Mouse (Mus musculus) limb, embryonic 13.5 days (tissue): ENCODE results near the gene Tinag. TPM values are rescaled to one million over a fixed set of nuclear protein-coding genes. Genes with fewer than 3 reads are reported as not detected.

Experiments
- ATAC-seq: fragments of 200-750 bp; cut with Nextera tagmentation; 2 replicates; pipeline ENCODE4 v1.8.0; 2017; ENCODE audit warnings: low read depth, moderate number of reproducible peaks, moderate TSS enrichment; ENCODE audit not compliant: low FRiP score
- H3K27ac ChIP-seq: fragments of 300-500 bp; sonication (generic); 2 replicates; pipeline ENCODE4 v1.5.1; 2015; ENCODE audit warnings: inconsistent platforms, mild to moderate bottlenecking, moderate library complexity
- H3K27me3 ChIP-seq: fragments of 300-500 bp; sonication (generic); 2 replicates; pipeline ENCODE4 v1.6.1; 2015; ENCODE audit warnings: mild to moderate bottlenecking, inconsistent platforms
- H3K36me3 ChIP-seq: fragments of 300-500 bp; sonication (generic); 2 replicates; pipeline ENCODE4 v1.6.1; 2015; ENCODE audit warnings: inconsistent platforms, mild to moderate bottlenecking, moderate library complexity
- H3K4me1 ChIP-seq: fragments of 300-500 bp; sonication (generic); 2 replicates; pipeline ENCODE4 v1.6.1; 2015; ENCODE audit warnings: inconsistent platforms
- H3K4me2 ChIP-seq: fragments of 300-500 bp; sonication (generic); replicated peaks from 2 replicates; pipeline ENCODE4 v1.6.1; 2015; ENCODE audit warnings: inconsistent platforms, mild to moderate bottlenecking, moderate library complexity
- H3K4me3 ChIP-seq: fragments of 300-500 bp; sonication (generic); 2 replicates; pipeline ENCODE4 v1.5.1; 2015; ENCODE audit warnings: moderate library complexity, mild to moderate bottlenecking, inconsistent platforms
- H3K9ac ChIP-seq: fragments of 300-500 bp; sonication (generic); 2 replicates; pipeline ENCODE4 v1.6.1; 2015; ENCODE audit warnings: mild to moderate bottlenecking, inconsistent platforms
- H3K9me3 ChIP-seq: fragments of 300-500 bp; sonication (generic); 2 replicates; pipeline ENCODE4 v1.6.1; 2016; ENCODE audit warnings: inconsistent platforms
- WGBS: fragments of 180-500 bp; shearing (Covaris S2); methylation state at CpG from one replicate; pipeline ENCODE4 v1.1.7; 2015; 5-methylcytosine and 5-hydroxymethylcytosine counted together
- polyA plus RNA-seq: library from polyadenylated mRNA; unstranded; fragments of >200 nt; fragmentation: Nextera tagmentation; extraction: Ambion mirVana; gene quantifications from 2 replicates; pipeline ENCODE4 v1.2.1, GENCODE M21; 2015

The Tinag gene
- polyA plus RNA-seq, 1 experiment from 2014 or later = 0.08 TPM

- Histone ChIP-seq H3K36me3 (no peaks in the 10 kb centered on the region), H3K27ac (no peak overlapping the region), H3K9me3 (no peaks in the 10 kb centered on the region), H3K4me2 (no peak overlapping the region), H3K27me3 (no peaks in the 10 kb centered on the region), H3K4me3 (no peak overlapping the region), H3K4me1 (no peaks in the 10 kb centered on the region), H3K9ac (no peak overlapping the region)
- ATAC-seq = no peak
- WGBS = 84% methylated on average over 1 of the region's 1 CpGs
These were observed 49.6 kb downstream of the Tinag start for GRCm38 (mm10) chr9:76996021-76996420.

DNA sequence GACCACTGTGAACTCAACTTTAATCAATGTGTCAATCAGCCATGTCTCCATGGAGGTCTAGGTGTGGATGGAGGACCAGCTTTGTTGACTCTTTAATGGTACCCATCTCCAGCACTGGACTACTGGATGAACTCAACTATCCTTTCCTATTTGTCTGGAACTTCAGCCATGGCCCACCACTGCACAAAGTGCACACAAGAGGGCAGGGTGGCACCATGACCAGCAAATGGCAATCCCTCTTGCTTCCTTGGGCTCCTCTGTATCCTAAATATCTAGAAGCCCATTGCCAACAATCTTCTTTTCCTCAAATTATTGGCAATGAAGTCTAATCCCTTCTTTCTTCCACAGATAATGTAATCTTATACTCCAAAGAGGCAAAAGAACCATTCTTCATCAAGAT lies 55.6 kb downstream of the Tinag start:
- Histone ChIP-seq H3K4me3 (no peak overlapping the region), H3K9me3 (no peaks in the 10 kb centered on the region), H3K4me2 (no peak overlapping the region), H3K27me3 (no peaks in the 10 kb centered on the region), H3K27ac (no peak overlapping the region), H3K4me1 (no peaks in the 10 kb centered on the region), H3K9ac (no peak overlapping the region), H3K36me3 (no peaks in the 10 kb centered on the region)
- no peak for ATAC-seq

DNA sequence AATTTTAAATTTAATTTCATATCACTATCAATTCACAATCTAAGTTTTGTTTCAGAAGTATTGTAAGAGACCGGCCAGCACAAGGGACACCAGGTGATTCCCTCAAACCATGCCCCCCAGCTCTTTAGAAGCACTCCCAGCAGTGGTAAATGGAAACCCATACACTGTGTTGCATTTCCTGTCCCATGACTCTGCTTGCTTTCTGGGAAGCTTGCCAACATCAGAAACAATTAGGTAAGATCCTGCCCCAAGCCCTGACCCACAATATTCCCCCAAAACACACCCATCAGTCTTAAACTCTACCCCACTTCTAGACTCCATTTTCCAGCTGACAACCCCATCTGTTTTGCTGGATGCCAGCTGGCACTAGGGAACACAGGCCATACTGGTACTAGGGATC lies 110.8 kb downstream of the Tinag start:
- H3K9ac ChIP-seq = no peak overlapping the region
- H3K4me2 ChIP-seq = no peak overlapping the region
- no peak overlapping the region for H3K27ac ChIP-seq
- no peaks in the 10 kb centered on the region for H3K27me3 ChIP-seq
- no peak overlapping the region for H3K4me3 ChIP-seq
- 83% methylated on average over 1 of the region's 1 CpGs for WGBS
- H3K9me3 ChIP-seq = no peaks in the 10 kb centered on the region
- H3K36me3 ChIP-seq = no peaks in the 10 kb centered on the region
- H3K4me1 ChIP-seq = no peaks in the 10 kb centered on the region
- no peak for ATAC-seq

DNA sequence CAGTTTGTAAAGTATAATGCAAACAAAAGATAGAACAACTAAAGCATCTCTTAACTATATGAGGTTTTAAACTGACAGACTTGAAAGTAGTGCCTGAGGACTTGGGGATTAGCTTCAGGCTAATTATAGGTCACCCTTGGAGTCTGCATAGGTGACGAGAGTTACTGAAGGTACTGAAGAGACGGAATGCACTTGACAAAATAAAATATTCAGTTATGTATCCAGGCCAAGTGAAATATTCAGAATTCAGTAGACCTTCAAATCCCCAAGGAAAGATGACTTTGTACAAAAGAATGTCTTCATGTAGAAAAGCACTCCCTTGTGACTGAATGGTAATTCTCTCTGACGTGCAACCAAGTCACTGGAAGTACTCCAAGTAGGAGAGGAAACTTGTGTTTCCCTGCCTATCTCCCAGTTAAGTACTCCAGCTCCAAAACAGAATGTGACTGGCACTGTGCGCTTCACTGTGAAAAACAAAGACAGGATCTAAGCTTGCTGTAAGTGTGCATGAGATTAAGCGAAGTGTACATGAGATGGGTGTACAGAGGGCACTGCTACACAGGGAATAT lies 130.4 kb downstream of the Tinag start:
- no peaks in the 10 kb centered on the region for H3K27me3 ChIP-seq
- no peak overlapping the region for H3K4me2 ChIP-seq
- no peak overlapping the region for H3K9ac ChIP-seq
- H3K4me1 ChIP-seq = no peaks in the 10 kb centered on the region
- no peaks in the 10 kb centered on the region for H3K9me3 ChIP-seq
- no peak for ATAC-seq
- H3K27ac ChIP-seq = no peak overlapping the region
- H3K4me3 ChIP-seq = no peak overlapping the region
- H3K36me3 ChIP-seq = no peaks in the 10 kb centered on the region
- WGBS = 77% methylated on average over 5 of the region's 5 CpGs
